Mouse (Mus musculus) heart, embryonic 13.5 days (tissue): ENCODE measurements around the gene Gm28048. TPM values are rescaled to one million over a fixed set of nuclear protein-coding genes. Genes with fewer than 3 reads are reported as not detected.

Experiments used
- ATAC-seq: fragments of 200-750 bp; cut with Nextera tagmentation; 2 replicates; pipeline ENCODE4 v1.8.0; 2017; ENCODE audit warnings: moderate TSS enrichment; ENCODE audit not compliant: insufficient number of reproducible peaks, low FRiP score, low TSS enrichment; ENCODE audit errors: extremely low read depth
- H3K27ac ChIP-seq: fragments of 300-500 bp; sonication (generic); replicated peaks from 2 replicates; pipeline ENCODE4 v1.5.1; 2015; ENCODE audit warnings: moderate library complexity, mild to moderate bottlenecking, inconsistent platforms
- H3K27me3 ChIP-seq: fragments of 300-500 bp; sonication (generic); replicated peaks from 2 replicates; pipeline ENCODE4 v1.6.1; 2015; ENCODE audit warnings: mild to moderate bottlenecking, inconsistent platforms
- H3K36me3 ChIP-seq: fragments of 300-500 bp; sonication (generic); 2 replicates; pipeline ENCODE4 v1.6.1; 2015; ENCODE audit warnings: mild to moderate bottlenecking, inconsistent platforms
- H3K4me1 ChIP-seq: fragments of 300-500 bp; sonication (generic); 2 replicates; pipeline ENCODE4 v1.6.1; 2015; ENCODE audit warnings: inconsistent platforms
- H3K4me2 ChIP-seq: fragments of 300-500 bp; sonication (generic); 2 replicates; pipeline ENCODE4 v1.6.1; 2015; ENCODE audit warnings: inconsistent platforms, mild to moderate bottlenecking, moderate library complexity
- H3K4me3 ChIP-seq: fragments of 300-500 bp; sonication (generic); 2 replicates; pipeline ENCODE4 v1.5.1; 2015; ENCODE audit warnings: moderate library complexity, mild to moderate bottlenecking, inconsistent platforms
- H3K9ac ChIP-seq: fragments of 300-500 bp; sonication (generic); 2 replicates; pipeline ENCODE4 v1.6.1; 2015; ENCODE audit warnings: inconsistent platforms, mild to moderate bottlenecking, moderate library complexity
- H3K9me3 ChIP-seq: fragments of 300-500 bp; sonication (generic); 2 replicates; pipeline ENCODE4 v1.6.1; 2016; ENCODE audit warnings: inconsistent platforms
- WGBS: fragments of 180-500 bp; shearing (Covaris S2); methylation state at CpG from one replicate; pipeline ENCODE4 v1.1.7; 2015; ENCODE audit warnings: mixed read lengths; 5-methylcytosine and 5-hydroxymethylcytosine counted together
- polyA plus RNA-seq: library from polyadenylated mRNA; unstranded; fragments of >200 nt; fragmentation: Nextera tagmentation; extraction: Ambion mirVana; gene quantifications from 2 replicates; pipeline ENCODE4 v1.2.1, GENCODE M21; 2015

Gene Gm28048
- polyA plus RNA-seq, 1 experiment from 2014 or later: 7.8 TPM

GRCm38 (mm10) chr11:22791726-22792125, 190.2 kb downstream of the Gm28048 start:
- H3K4me2 ChIP-seq: no peak overlapping the region
- no peak for ATAC-seq
- H3K36me3 ChIP-seq: no peaks in the 10 kb centered on the region
- 0 out of 2 replicates have a peak, but pooled peaks cover 5% of the 10 kb centered on the region for H3K9me3 ChIP-seq
- H3K9ac ChIP-seq: no peak overlapping the region
- H3K4me3 ChIP-seq: no peak overlapping the region
- H3K27me3 ChIP-seq: no peaks in the 10 kb centered on the region
- no peak overlapping the region for H3K27ac ChIP-seq
- H3K4me1 ChIP-seq: peaks cover 6% of the 10 kb centered on the region
- WGBS: 81% methylated on average over 5 of the region's 5 CpGs

GRCm38 (mm10) chr11:22787833-22788232, 194.1 kb downstream of the Gm28048 start:
- Histone ChIP-seq H3K4me2 (no peak overlapping the region), H3K9me3 (0 out of 2 replicates have a peak, but pooled peaks cover 5% of the 10 kb centered on the region), H3K27ac (no peak overlapping the region), H3K36me3 (no peaks in the 10 kb centered on the region), H3K9ac (no peak overlapping the region), H3K4me1 (peaks cover 3% of the 10 kb centered on the region; the same call in 1 of the 2 replicates), H3K4me3 (no peak overlapping the region), H3K27me3 (no peaks in the 10 kb centered on the region)
- 77% methylated on average over 2 of the region's 2 CpGs for WGBS
- no peak for ATAC-seq

Other genes with a start within 250 kb of the Gm28048 start
- 3.3 and 4.5 TPM in 2 replicates for gene B3gnt2, start 121.1 kb downstream of the Gm28048 start, polyA plus RNA-seq
- 1.8 and 2.4 TPM in 2 replicates for gene Zrsr1, start 10.1 kb downstream of the Gm28048 start, polyA plus RNA-seq
- gene Commd1, start 292 bp upstream of the Gm28048 start, polyA plus RNA-seq: 309 and 354 TPM in 2 replicates
- gene Cct4, start 8.4 kb upstream of the Gm28048 start, polyA plus RNA-seq: 204 and 221 TPM in 2 replicates
- 0.99 and 1.2 TPM in 2 replicates for gene Fam161a, start 25.4 kb upstream of the Gm28048 start, polyA plus RNA-seq